9 mouse cellular contexts compared by ENCODE assay signal in genomic region chr2:59440481-59440880, GRCm38 (mm10). TPM values are rescaled to one million over a fixed set of nuclear protein-coding genes. Genes with fewer than 3 reads are reported as not detected.
DNase-seq lines count a peak whose midpoint lies in the region; ATAC-seq lines count a peak whose summit lies in the region.
"Had no signal": no experiment of that assay in that cellular context is flagged by ENCODE, and none has a peak within 500 bp of the region (broad histone marks: within the 10 kb centered on the region; RNA-seq: fewer than 3 reads in every experiment).

No protein-coding gene starts in this region.

- no peaks in the 10 kb centered on the region for H3K9me3 ChIP-seq in intestine, embryonic 16.5 days (ENCODE audit: control insufficient read depth, low read length)
- H3K9me3 ChIP-seq in intestine, embryonic 15.5 days, result no peaks in the 10 kb centered on the region

- 0 out of 2 replicates have a peak, but pooled peaks have one; percentile 61 for ATAC-seq in intestine, embryonic 16.5 days
- ATAC-seq in intestine, embryonic 15.5 days, result no peak
- 0 out of 2 replicates have a peak, but pooled peaks have one; percentile 34 for ATAC-seq in monocyte, adult 5-6 weeks (replicated peaks; ENCODE audit: insufficient number of reproducible peaks, low FRiP score, low TSS enrichment, poor library complexity, severe bottlenecking)

- no peak overlapping the region for H3K9ac ChIP-seq in intestine, embryonic 16.5 days (ENCODE audit: low read depth, low read length)
- no peak overlapping the region for H3K9ac ChIP-seq in intestine, embryonic 15.5 days

- peak; percentile 64 to 75 for DNase-seq in CD8-positive naive resting alpha-beta T cell, adult 2 months (ENCODE audit: low read depth in 2 of 2, low spot score in 2 of 2)
- DNase-seq in adrenal gland, adult 8-10 months, result peak; percentile 32
- DNase-seq in embryo, embryonic 10.5 days (ENCODE audit: low spot score), result peak; percentile 48
- DNase-seq in kidney, postnatal 25 days, result peak; percentile 84 to 85
- peak; percentile 53 for DNase-seq in thymus, postnatal 0 days (ENCODE audit: low spot score)

- 27% methylated on average over 5 of the region's 5 CpGs for WGBS in intestine, embryonic 16.5 days
- WGBS in intestine, embryonic 15.5 days, result 37% methylated on average over 5 of the region's 5 CpGs

- H3K4me2 ChIP-seq in intestine, embryonic 16.5 days (ENCODE audit: low read depth, low read length), result no peak overlapping the region
- H3K4me2 ChIP-seq in intestine, embryonic 15.5 days (replicated peaks), result no peak overlapping the region

- no peak overlapping the region for H3K27ac ChIP-seq in intestine, embryonic 16.5 days (ENCODE audit: low read length)
- no peak overlapping the region for H3K27ac ChIP-seq in intestine, embryonic 15.5 days

- H3K4me3 ChIP-seq in intestine, embryonic 16.5 days (ENCODE audit: low read length), result no peak overlapping the region
- no peak overlapping the region for H3K4me3 ChIP-seq in intestine, embryonic 15.5 days (replicated peaks)

- no peaks in the 10 kb centered on the region for H3K27me3 ChIP-seq in intestine, embryonic 16.5 days (replicated peaks; ENCODE audit: control insufficient read depth, insufficient read depth, low read length)
- H3K27me3 ChIP-seq in intestine, embryonic 15.5 days (replicated peaks), result no peaks in the 10 kb centered on the region

- no peaks in the 10 kb centered on the region; the same call in 1 of the 2 replicates for H3K36me3 ChIP-seq in intestine, embryonic 16.5 days (ENCODE audit: control insufficient read depth, insufficient read depth, low read length)
- H3K36me3 ChIP-seq in intestine, embryonic 15.5 days, result no peaks in the 10 kb centered on the region

- peaks cover 6% of the 10 kb centered on the region for H3K4me1 ChIP-seq in intestine, embryonic 16.5 days (ENCODE audit: control insufficient read depth, insufficient read depth, low read length)
- H3K4me1 ChIP-seq in intestine, embryonic 15.5 days (replicated peaks), result peaks cover 2% of the 10 kb centered on the region; the same call in 1 of the 2 replicates

RNA-seq across cellular contexts. Expression of gene Dapl1, which starts 44.0 kb away (rescaled TPM):
- polyA plus RNA-seq in intestine, embryonic 16.5 days (2015; fragmentation: Nextera tagmentation; extraction: Ambion mirVana), result not detected in 2 replicates
- 0.28 TPM in 1 of 2 replicates, not detected in the other for polyA plus RNA-seq in intestine, embryonic 15.5 days (2015; fragmentation: Nextera tagmentation; extraction: Ambion mirVana)
- total RNA-seq in adrenal gland, adult 8-10 months (2022), result not detected
- 1.6 TPM in 1 of 3 replicates, not detected in the others for total RNA-seq in monocyte, adult 5-6 weeks (2017)
- polyA plus RNA-seq in thymus, postnatal 0 days (2015; fragmentation: Nextera tagmentation; extraction: Ambion mirVana), result 4.2 and 4.9 TPM in 2 replicates
- total RNA-seq: layer of hippocampus, adult 18-20 months had no signal

Comparison
In these comparisons a context has a peak if more than half of its experiments do, and no peak if none do; other contexts are left out.
1. DNase-seq: peak in every context shown above with its lines; median percentile 84 in kidney, postnatal 25 days; 70 in CD8-positive naive resting alpha-beta T cell, adult 2 months; 53 in thymus, postnatal 0 days; 48 in embryo, embryonic 10.5 days; 32 in adrenal gland, adult 8-10 months.